Comparison of ENCODE assay signal across 21 mouse cellular contexts in genomic region chr8:86760746-86761145, GRCm38 (mm10). TPM values are rescaled to one million over a fixed set of nuclear protein-coding genes. Genes with fewer than 3 reads are reported as not detected.
A peak's percentile ranks its signal among the peaks of the same experiment; 100 is the strongest.
DNase-seq lines count a peak whose midpoint lies in the region; ATAC-seq and TF ChIP-seq lines count a peak whose summit lies in the region.
"Had no signal": no experiment of that assay in that cellular context is flagged by ENCODE, and none has a peak within 500 bp of the region (broad histone marks: within the 10 kb centered on the region; RNA-seq: fewer than 3 reads in every experiment).

No protein-coding gene starts in this region.

- no peak for TF ChIP-seq CTCF in liver, adult 2 months (IDR thresholded peaks at IDR 0.05; ENCODE audit: low read depth, low read length)

- no peak overlapping the region for H3K9ac ChIP-seq in intestine, embryonic 15.5 days
- H3K9ac ChIP-seq in intestine, embryonic 16.5 days (ENCODE audit: low read depth, low read length) = no peak overlapping the region
- no peak overlapping the region for H3K9ac ChIP-seq in liver, adult 2 months (ENCODE audit: low read depth, low read length)
- no peak overlapping the region for H3K9ac ChIP-seq in liver, embryonic 11.5 days (ENCODE audit: low read depth, low read length)
- H3K9ac ChIP-seq: embryonic facial prominence, embryonic 13.5 days; embryonic facial prominence, embryonic 15.5 days; forebrain, embryonic 12.5 days had no signal

- peak; percentile 79 for DNase-seq in liver, adult 2 months (ENCODE audit: extremely low read depth, low read depth, low spot score)
- no peak for DNase-seq in liver, embryonic 11.5 days (ENCODE audit: low spot score)
- DNase-seq: adrenal gland, adult 2 months; adrenal gland, postnatal 10 days; adrenal gland, postnatal 25 days; cerebellum, adult 11 months; cerebellum, adult 18-20 months; cerebellum, adult 8-10 months; cerebellum, adult 9-11 months; cerebellum, postnatal 14 days; cerebellum, postnatal 36 days; embryo, embryonic 11 days had no signal

- no peaks in the 10 kb centered on the region for H3K79me2 ChIP-seq in liver, adult 2 months (ENCODE audit: control insufficient read depth, insufficient read depth, low read length)

- no peaks in the 10 kb centered on the region for H3K9me3 ChIP-seq in intestine, embryonic 15.5 days
- H3K9me3 ChIP-seq in intestine, embryonic 16.5 days (ENCODE audit: control insufficient read depth, low read length) = no peaks in the 10 kb centered on the region
- H3K9me3 ChIP-seq in liver, embryonic 11.5 days (ENCODE audit: control insufficient read depth, low read length) = no peaks in the 10 kb centered on the region
- H3K9me3 ChIP-seq: embryonic facial prominence, embryonic 13.5 days; embryonic facial prominence, embryonic 15.5 days; forebrain, embryonic 10.5 days; forebrain, embryonic 12.5 days had no signal

- ATAC-seq in intestine, embryonic 15.5 days = 0 out of 2 replicates have a peak, but pooled peaks have one; percentile 3
- no peak for ATAC-seq in intestine, embryonic 16.5 days
- no peak for ATAC-seq in liver, embryonic 11.5 days (replicated peaks; ENCODE audit: low FRiP score)
- ATAC-seq: forebrain, embryonic 14.5 days; forebrain, embryonic 16.5 days had no signal

- no peak overlapping the region for H3K4me2 ChIP-seq in intestine, embryonic 15.5 days (replicated peaks)
- no peak overlapping the region for H3K4me2 ChIP-seq in intestine, embryonic 16.5 days (ENCODE audit: low read depth, low read length)
- H3K4me2 ChIP-seq in liver, embryonic 11.5 days = no peak overlapping the region
- H3K4me2 ChIP-seq: embryonic facial prominence, embryonic 13.5 days; embryonic facial prominence, embryonic 15.5 days; forebrain, embryonic 12.5 days had no signal

- no peak for TF ChIP-seq POLR2A in liver, adult 2 months (IDR thresholded peaks at IDR 0.05; ENCODE audit: extremely low read depth, insufficient read depth, low read length)

- WGBS in intestine, embryonic 15.5 days = 62% methylated on average over 6 of the region's 6 CpGs
- WGBS in intestine, embryonic 16.5 days = 51% methylated on average over 6 of the region's 6 CpGs
- 28% methylated on average over 6 of the region's 6 CpGs for WGBS in liver, adult 2 months
- WGBS in liver, embryonic 11.5 days = 64% methylated on average over 6 of the region's 6 CpGs

- H3K27me3 ChIP-seq in intestine, embryonic 15.5 days (replicated peaks) = no peaks in the 10 kb centered on the region; the same call in 1 of the 2 replicates
- 0 out of 2 replicates have a peak, but pooled peaks cover 3% of the 10 kb centered on the region for H3K27me3 ChIP-seq in intestine, embryonic 16.5 days (replicated peaks; ENCODE audit: control insufficient read depth, insufficient read depth, low read length)
- H3K27me3 ChIP-seq in liver, adult 2 months (ENCODE audit: control insufficient read depth, insufficient read depth, low read length) = no peaks in the 10 kb centered on the region
- H3K27me3 ChIP-seq in liver, embryonic 11.5 days (replicated peaks; ENCODE audit: control insufficient read depth, insufficient read depth, low read length) = peaks cover 7% of the 10 kb centered on the region; the same call in 1 of the 2 replicates
- H3K27me3 ChIP-seq: embryonic facial prominence, embryonic 15.5 days; forebrain, embryonic 12.5 days had no signal

- no peaks in the 10 kb centered on the region for H3K36me3 ChIP-seq in intestine, embryonic 15.5 days
- no peaks in the 10 kb centered on the region for H3K36me3 ChIP-seq in intestine, embryonic 16.5 days (ENCODE audit: control insufficient read depth, insufficient read depth, low read length)
- no peaks in the 10 kb centered on the region for H3K36me3 ChIP-seq in liver, adult 2 months (ENCODE audit: control insufficient read depth, insufficient read depth, low read length)
- no peaks in the 10 kb centered on the region for H3K36me3 ChIP-seq in liver, embryonic 11.5 days (ENCODE audit: control insufficient read depth, insufficient read depth, low read length)
- H3K36me3 ChIP-seq: embryonic facial prominence, embryonic 13.5 days; embryonic facial prominence, embryonic 15.5 days; forebrain, embryonic 10.5 days; forebrain, embryonic 12.5 days had no signal

- peaks cover 5% of the 10 kb centered on the region; the same call in 1 of the 2 replicates for H3K4me1 ChIP-seq in intestine, embryonic 15.5 days (replicated peaks)
- peaks cover 7% of the 10 kb centered on the region for H3K4me1 ChIP-seq in intestine, embryonic 16.5 days (ENCODE audit: control insufficient read depth, insufficient read depth, low read length)
- peaks cover 12% of the 10 kb centered on the region for H3K4me1 ChIP-seq in liver, adult 2 months (ENCODE audit: control insufficient read depth, insufficient read depth, low read length)
- H3K4me1 ChIP-seq in liver, embryonic 11.5 days (replicated peaks; ENCODE audit: control insufficient read depth, insufficient read depth, low read length) = 0 out of 2 replicates have a peak, but pooled peaks cover 4% of the 10 kb centered on the region
- H3K4me1 ChIP-seq: embryonic facial prominence, embryonic 13.5 days had no signal

- no peak overlapping the region for H3K27ac ChIP-seq in intestine, embryonic 15.5 days
- H3K27ac ChIP-seq in intestine, embryonic 16.5 days (ENCODE audit: low read length) = no peak overlapping the region
- H3K27ac ChIP-seq in liver, adult 2 months (replicated peaks; ENCODE audit: insufficient read depth, low read depth, low read length) = no peak overlapping the region
- H3K27ac ChIP-seq in liver, embryonic 11.5 days (ENCODE audit: low read depth, low read length) = no peak overlapping the region
- H3K27ac ChIP-seq: embryonic facial prominence, embryonic 13.5 days; embryonic facial prominence, embryonic 15.5 days; forebrain, embryonic 10.5 days; forebrain, embryonic 12.5 days had no signal

- no peak overlapping the region for H3K4me3 ChIP-seq in intestine, embryonic 15.5 days (replicated peaks)
- no peak overlapping the region for H3K4me3 ChIP-seq in intestine, embryonic 16.5 days (ENCODE audit: low read length)
- no peak overlapping the region for H3K4me3 ChIP-seq in liver, adult 2 months (ENCODE audit: insufficient read depth, low read depth, low read length)
- H3K4me3 ChIP-seq in liver, embryonic 11.5 days (ENCODE audit: low read depth, low read length) = no peak overlapping the region
- H3K4me3 ChIP-seq: embryonic facial prominence, embryonic 13.5 days; embryonic facial prominence, embryonic 15.5 days; erythroblast, embryonic 14.5 days; forebrain, embryonic 10.5 days; forebrain, embryonic 12.5 days had no signal

RNA-seq across cellular contexts. Expression of gene Siah1a, which starts 15.0 kb away (rescaled TPM):
- 31.2 and 36.1 TPM in 2 replicates for polyA plus RNA-seq in intestine, embryonic 15.5 days (2015; fragmentation: Nextera tagmentation; extraction: Ambion mirVana)
- 16.3 and 21.7 TPM in 2 replicates for polyA plus RNA-seq in intestine, embryonic 16.5 days (2015; fragmentation: Nextera tagmentation; extraction: Ambion mirVana)
- total RNA-seq in liver, adult 2 months (2014; rRNA removed) = 7.1 and 7.9 TPM in 2 replicates
- 6.0 and 6.4 TPM in 2 replicates for polyA plus RNA-seq in liver, adult 2 months (2012; rRNA removed)
- 26.7 and 28.0 TPM in 2 replicates for polyA plus RNA-seq in liver, embryonic 11.5 days (2014; fragmentation: Nextera tagmentation; extraction: Ambion mirVana)

RNA-seq across cellular contexts. Expression of gene Gm10638, which starts 15.2 kb away (rescaled TPM):
- 2.9 and 3.7 TPM in 2 replicates for polyA plus RNA-seq in intestine, embryonic 15.5 days (2015; fragmentation: Nextera tagmentation; extraction: Ambion mirVana)
- polyA plus RNA-seq in intestine, embryonic 16.5 days (2015; fragmentation: Nextera tagmentation; extraction: Ambion mirVana) = 0.91 and 2.1 TPM in 2 replicates
- 0.20 TPM in 1 of 2 replicates, not detected in the other for total RNA-seq in liver, adult 2 months (2014; rRNA removed)
- polyA plus RNA-seq in liver, adult 2 months (2012; rRNA removed) = 0.16 and 0.17 TPM in 2 replicates
- polyA plus RNA-seq in liver, embryonic 11.5 days (2014; fragmentation: Nextera tagmentation; extraction: Ambion mirVana) = 1.1 and 1.4 TPM in 2 replicates
